Mouse (Mus musculus) midbrain, embryonic 16.5 days (tissue): ENCODE results near the gene Cdhr5. TPM values are rescaled to one million over a fixed set of nuclear protein-coding genes. Genes with fewer than 3 reads are reported as not detected.

ENCODE experiments used
- ATAC-seq: fragments of 200-750 bp; cut with Nextera tagmentation; 2 replicates; pipeline ENCODE4 v1.8.0; 2017; ENCODE audit warnings: moderate TSS enrichment
- H3K27ac ChIP-seq: fragments of 300-500 bp; sonication (generic); 2 replicates; pipeline ENCODE4 v1.5.1; 2014; ENCODE audit warnings: mild to moderate bottlenecking, low read length, mixed read lengths
- H3K27me3 ChIP-seq: fragments of 300-500 bp; sonication (generic); 2 replicates; pipeline ENCODE4 v1.6.1; 2014; ENCODE audit warnings: low read depth, low read length, mixed read lengths; ENCODE audit not compliant: control insufficient read depth, insufficient read depth
- H3K36me3 ChIP-seq: fragments of 300-500 bp; sonication (generic); 2 replicates; pipeline ENCODE4 v1.6.1; 2014; ENCODE audit warnings: mild to moderate bottlenecking, low read length, moderate library complexity, mixed read lengths; ENCODE audit not compliant: control insufficient read depth, insufficient read depth
- H3K4me1 ChIP-seq: fragments of 300-500 bp; sonication (generic); 2 replicates; pipeline ENCODE4 v1.6.1; 2014; ENCODE audit warnings: mild to moderate bottlenecking, low read length, mixed read lengths; ENCODE audit not compliant: control insufficient read depth, insufficient read depth
- H3K4me2 ChIP-seq: fragments of 300-500 bp; sonication (generic); 2 replicates; pipeline ENCODE4 v1.6.1; 2014; ENCODE audit warnings: mild to moderate bottlenecking, low read length, mixed read lengths
- H3K4me3 ChIP-seq: fragments of 300-500 bp; sonication (generic); 2 replicates; pipeline ENCODE4 v1.5.1; 2014; ENCODE audit warnings: low read depth, mild to moderate bottlenecking, low read length, moderate library complexity, mixed read lengths
- H3K9ac ChIP-seq: fragments of 300-500 bp; sonication (generic); 2 replicates; pipeline ENCODE4 v1.6.1; 2014; ENCODE audit warnings: low read depth, low read length, mixed read lengths
- H3K9me3 ChIP-seq: fragments of 300-500 bp; sonication (generic); replicated peaks from 2 replicates; pipeline ENCODE4 v1.6.1; 2014; ENCODE audit warnings: mild to moderate bottlenecking, low read length, mixed read lengths; ENCODE audit not compliant: control insufficient read depth, poor library complexity, severe bottlenecking
- WGBS: fragments of 180-500 bp; shearing (Covaris S2); extraction: QIAGEN DNeasy Blood & Tissue Kit; methylation state at CpG from one replicate; pipeline ENCODE4 v1.1.7; 2014; 5-methylcytosine and 5-hydroxymethylcytosine counted together
- polyA plus RNA-seq: library from polyadenylated mRNA; unstranded; fragments of >200 nt; fragmentation: Nextera tagmentation; extraction: Ambion mirVana; gene quantifications from 2 replicates; pipeline ENCODE4 v1.2.1, GENCODE M21; 2015

The Cdhr5 gene
- polyA plus RNA-seq, 1 experiment from 2014 or later, result not detected

DNA sequence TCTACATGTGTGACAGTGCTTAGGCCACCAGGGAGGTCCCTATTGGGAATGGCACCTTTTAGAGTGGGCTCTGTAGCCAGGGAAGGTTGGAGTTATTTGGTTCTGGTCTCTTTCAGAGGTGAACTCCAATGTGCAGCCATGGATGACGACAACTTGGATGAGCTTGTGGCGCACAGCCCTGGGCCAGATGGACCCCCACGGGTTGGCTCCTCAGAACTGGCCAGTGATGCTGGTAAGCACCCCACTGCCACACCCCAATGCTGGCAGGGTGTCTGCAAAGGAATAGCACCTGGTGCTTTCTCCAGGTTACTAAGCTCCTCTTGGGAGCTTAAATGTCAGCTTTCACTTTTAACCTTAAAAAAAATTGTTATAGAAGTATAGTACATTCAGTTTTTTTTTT, 45.5 kb downstream of the Cdhr5 start:
- Histone ChIP-seq H3K4me1 (peaks cover 21% of the 10 kb centered on the region), H3K36me3 (peaks cover 18% of the 10 kb centered on the region), H3K9me3 (no peaks in the 10 kb centered on the region), H3K4me2 (no peak overlapping the region), H3K9ac (no peak overlapping the region), H3K27me3 (no peaks in the 10 kb centered on the region), H3K27ac (no peak overlapping the region), H3K4me3 (no peak overlapping the region)
- no peak for ATAC-seq
- WGBS, result 95% methylated on average over 3 of the region's 3 CpGs

DNA sequence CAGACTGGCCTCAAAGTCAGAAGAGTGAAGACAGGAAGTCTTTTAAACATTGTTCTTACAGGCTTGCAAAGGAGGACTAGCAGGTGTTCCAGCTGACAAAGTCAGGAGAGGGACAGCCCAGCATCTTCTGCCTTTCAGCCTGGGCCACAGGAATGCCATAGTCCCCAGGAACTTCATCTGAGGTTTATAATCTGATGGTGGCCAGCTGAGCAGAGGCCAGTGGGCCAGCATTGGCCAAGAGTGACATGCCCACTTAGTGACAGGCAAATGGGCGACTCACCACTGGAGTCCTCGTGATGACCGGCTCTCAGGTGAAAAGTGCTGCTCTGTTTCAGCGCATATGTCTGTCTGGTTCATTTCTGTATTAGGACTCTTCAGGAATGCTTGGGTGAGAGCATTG, 46.0 kb downstream of the Cdhr5 start:
- no peak for ATAC-seq
- Histone ChIP-seq H3K4me1 (peaks cover 21% of the 10 kb centered on the region), H3K27ac (no peak overlapping the region), H3K27me3 (no peaks in the 10 kb centered on the region), H3K9ac (no peak overlapping the region), H3K9me3 (no peaks in the 10 kb centered on the region), H3K36me3 (peaks cover 16% of the 10 kb centered on the region), H3K4me3 (no peak overlapping the region), H3K4me2 (no peak overlapping the region)
- WGBS, result 92% methylated on average over 4 of the region's 4 CpGs

DNA sequence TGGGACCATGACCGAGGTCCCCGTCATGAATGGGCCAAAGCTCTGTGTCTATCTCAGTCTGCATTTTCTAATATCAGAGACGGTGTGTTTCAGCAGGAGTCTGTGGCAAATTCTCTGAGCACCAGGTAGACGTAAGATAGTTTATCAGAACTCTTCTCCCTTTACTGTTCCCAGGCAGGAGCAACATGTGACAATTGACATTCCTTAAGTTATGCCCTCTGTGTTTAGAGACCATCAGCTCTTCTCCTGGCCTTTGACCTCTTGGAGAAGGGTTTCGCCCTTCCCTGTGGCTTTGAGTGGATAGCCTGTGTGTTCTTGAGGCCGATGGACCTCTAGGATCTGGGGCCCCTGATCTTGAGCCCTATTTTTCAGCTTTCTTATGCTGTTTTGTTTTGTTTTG, 46.9 kb downstream of the Cdhr5 start:
- peak overlapping the region; percentile 100 for H3K4me3 ChIP-seq
- no peaks in the 10 kb centered on the region for H3K27me3 ChIP-seq
- peak overlapping the region; percentile 94 for H3K4me2 ChIP-seq
- ATAC-seq, result no peak
- peaks cover 14% of the 10 kb centered on the region for H3K36me3 ChIP-seq
- WGBS, result 65% methylated on average over 6 of the region's 6 CpGs
- peaks cover 21% of the 10 kb centered on the region for H3K4me1 ChIP-seq
- H3K27ac ChIP-seq, result no peak overlapping the region
- H3K9me3 ChIP-seq, result no peaks in the 10 kb centered on the region
- H3K9ac ChIP-seq, result peak overlapping the region; percentile 90; the same call in 1 of the 2 replicates

DNA sequence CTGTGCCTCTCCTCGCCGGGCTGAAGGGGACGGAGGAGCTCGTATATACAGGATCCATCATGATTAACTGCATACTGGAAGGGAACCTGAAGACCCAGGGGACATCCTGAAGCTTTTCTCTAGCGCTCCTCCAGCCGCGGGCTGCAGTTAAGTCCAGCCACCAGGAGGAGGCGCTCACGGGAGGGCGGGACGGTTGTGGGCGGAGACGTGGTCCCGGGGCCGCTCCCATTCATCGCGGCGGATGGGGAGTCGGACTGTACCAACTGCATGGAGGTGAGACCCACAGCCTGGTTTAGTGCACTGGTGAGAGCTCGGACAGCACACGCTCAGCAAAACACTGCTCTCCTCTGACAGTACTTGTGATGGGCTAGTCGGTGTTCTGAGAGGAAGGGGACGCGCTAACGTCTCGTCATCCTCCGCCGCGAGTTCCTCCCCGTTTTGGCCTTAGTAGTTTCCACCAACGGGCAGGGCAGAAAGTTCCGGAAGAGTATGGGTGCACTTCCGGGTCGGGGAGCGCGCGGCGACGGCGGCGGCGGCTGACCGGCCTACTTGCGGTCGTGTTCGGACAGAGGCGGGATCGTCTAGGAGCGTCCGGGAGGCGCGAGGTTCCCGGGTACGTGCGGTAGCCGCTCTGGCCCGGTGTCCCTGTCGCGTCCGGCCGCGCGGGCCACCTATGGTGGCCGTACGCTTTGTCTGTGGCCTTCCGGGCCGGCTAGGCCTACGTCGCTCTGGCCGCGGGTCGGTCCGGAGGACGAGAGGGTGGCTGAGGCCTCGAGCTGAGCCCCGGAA, 48.1 kb downstream of the Cdhr5 start, which contains the start of gene Phrf1:
Gene Phrf1, plus strand, starts transcription at position 506 of the 789 bp plus-strand sequence.
- peaks cover 21% of the 10 kb centered on the region for H3K4me1 ChIP-seq
- peak; percentile 93 for ATAC-seq

DNA sequence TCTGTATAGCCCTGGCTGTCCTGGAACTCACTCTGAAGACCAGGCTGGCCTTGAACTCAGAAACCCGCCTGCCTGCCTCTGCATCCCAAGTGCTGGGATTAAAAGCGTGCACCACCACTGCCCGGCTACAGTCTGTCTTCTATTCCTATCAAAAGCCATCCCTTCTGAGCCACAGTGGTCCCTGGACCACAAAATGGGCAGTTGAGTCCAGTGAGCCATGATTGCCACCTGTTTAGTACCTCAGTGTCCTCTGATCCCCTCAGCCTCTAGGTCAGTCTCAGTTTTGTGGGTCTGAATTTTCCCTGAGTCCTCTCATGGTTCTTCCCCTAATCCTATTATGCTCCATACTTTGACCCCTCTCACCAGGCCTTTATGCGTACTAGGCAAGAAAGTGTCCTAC, 48.8 kb downstream of the Cdhr5 start:
- peaks cover 11% of the 10 kb centered on the region for H3K36me3 ChIP-seq
- no peaks in the 10 kb centered on the region for H3K27me3 ChIP-seq
- WGBS, result 61% methylated on average over 4 of the region's 4 CpGs
- no peaks in the 10 kb centered on the region for H3K9me3 ChIP-seq
- no peak overlapping the region for H3K4me3 ChIP-seq
- H3K9ac ChIP-seq, result peak overlapping the region; percentile 90; the same call in 1 of the 2 replicates
- peaks cover 21% of the 10 kb centered on the region for H3K4me1 ChIP-seq
- H3K4me2 ChIP-seq, result peak overlapping the region; percentile 35
- peak overlapping the region; percentile 99 for H3K27ac ChIP-seq
- no peak for ATAC-seq

More for the DNA sequence above, 48.1 kb downstream of the Cdhr5 start, which contains the start of gene Phrf1:
- H3K9me3 ChIP-seq, result no peaks in the 10 kb centered on the region
- peak within 1 kb of the TSS; percentile 100 for H3K4me3 ChIP-seq
- H3K36me3 ChIP-seq, result peaks cover 14% of the 10 kb centered on the region
- peak within 1 kb of the TSS; percentile 99 for H3K27ac ChIP-seq
- whole genome bisulfite sequencing, result under 1% methylated on average over 76 of the region's 76 CpGs
- H3K4me2 ChIP-seq, result peak within 1 kb of the TSS; percentile 94
- peak within 1 kb of the TSS; percentile 90 for H3K9ac ChIP-seq
- H3K27me3 ChIP-seq, result no peaks in the 10 kb centered on the region

DNA sequence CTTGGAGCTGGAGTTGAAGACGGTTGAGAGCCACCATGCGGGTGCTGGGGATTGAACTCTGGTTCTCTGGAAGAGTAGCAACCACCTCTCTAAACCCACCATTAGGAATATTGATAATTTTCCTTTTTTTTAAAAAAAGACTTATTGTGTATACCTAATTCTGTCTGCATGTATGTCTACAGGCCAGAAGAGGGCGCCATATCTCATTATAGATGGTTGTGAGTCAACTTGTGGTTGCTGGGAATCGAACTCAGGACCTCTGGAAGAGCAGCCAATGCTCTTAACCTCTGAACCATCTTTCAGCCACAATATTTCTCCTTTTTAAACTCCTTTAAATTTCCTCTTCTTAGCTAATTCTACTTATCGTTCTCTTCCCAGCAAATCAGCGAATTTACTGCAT, 50.1 kb downstream of the Cdhr5 start:
- H3K4me1 ChIP-seq, result peaks cover 30% of the 10 kb centered on the region
- no peak overlapping the region for H3K9ac ChIP-seq
- H3K27me3 ChIP-seq, result no peaks in the 10 kb centered on the region
- no peak overlapping the region for H3K4me2 ChIP-seq
- H3K27ac ChIP-seq, result no peak overlapping the region
- 0 out of 2 replicates have a peak, but pooled peaks cover 2% of the 10 kb centered on the region for H3K36me3 ChIP-seq
- ATAC-seq, result no peak
- no peaks in the 10 kb centered on the region for H3K9me3 ChIP-seq
- H3K4me3 ChIP-seq, result no peak overlapping the region
- WGBS, result 84% methylated on average over 6 of the region's 6 CpGs

DNA sequence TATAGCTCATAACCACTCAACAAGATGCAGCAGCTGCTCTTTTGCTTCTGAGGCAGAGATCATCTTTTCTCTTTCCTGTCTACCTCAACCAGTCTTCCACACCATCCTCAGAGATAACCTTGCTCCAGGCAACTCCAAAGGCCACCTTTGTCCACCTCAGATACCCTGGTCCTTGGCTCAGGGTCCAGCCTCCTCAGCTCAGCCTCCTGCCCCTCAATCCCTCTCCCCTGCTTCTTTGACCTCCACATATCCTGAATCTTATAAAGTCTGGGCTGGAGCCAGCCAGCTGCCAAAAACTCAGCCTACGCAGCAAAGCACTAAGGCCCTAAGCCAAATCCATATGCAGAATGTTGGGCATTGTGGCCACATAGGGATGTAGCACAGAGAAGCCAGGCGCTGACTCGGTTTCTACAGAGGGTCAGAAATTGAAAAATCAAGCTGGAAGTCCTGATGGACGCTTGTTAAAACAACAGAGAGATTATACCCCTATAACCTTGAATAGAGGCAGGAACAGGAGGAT, 53.8 kb downstream of the Cdhr5 start:
- Histone ChIP-seq H3K27ac (peak overlapping the region; percentile 73; the same call in 1 of the 2 replicates), H3K4me2 (peak overlapping the region; percentile 80), H3K4me1 (peaks cover 12% of the 10 kb centered on the region), H3K27me3 (no peaks in the 10 kb centered on the region), H3K9me3 (no peaks in the 10 kb centered on the region), H3K36me3 (no peaks in the 10 kb centered on the region; the same call in 1 of the 2 replicates), H3K4me3 (no peak overlapping the region), H3K9ac (0 out of 2 replicates have a peak overlapping the region, but pooled peaks have one; percentile 68)
- no peak for ATAC-seq
- 90% methylated on average over 4 of the region's 4 CpGs for WGBS

DNA sequence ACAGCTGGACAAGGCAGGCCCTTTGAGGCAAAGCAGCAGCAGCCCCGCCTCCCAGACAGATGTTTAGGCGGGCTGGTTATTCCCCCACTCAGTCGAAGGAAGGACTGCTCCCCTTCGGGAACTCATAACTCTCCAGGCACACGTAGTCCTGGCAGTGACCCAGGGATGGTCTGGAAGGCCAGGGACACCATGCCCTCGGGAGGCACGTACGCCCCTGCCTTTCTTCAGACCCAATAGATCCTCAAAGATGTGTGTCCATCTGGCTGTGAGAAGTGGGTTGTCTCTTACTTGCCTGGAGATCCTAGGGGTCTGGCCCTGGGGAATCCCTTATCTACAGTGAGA, 54.5 kb downstream of the Cdhr5 start:
- H3K27ac ChIP-seq, result peak overlapping the region; percentile 73
- no peaks in the 10 kb centered on the region; the same call in 1 of the 2 replicates for H3K36me3 ChIP-seq
- WGBS, result 9% methylated on average over 8 of the region's 8 CpGs
- ATAC-seq, result no peak
- peak overlapping the region; percentile 80 for H3K4me2 ChIP-seq
- no peaks in the 10 kb centered on the region for H3K9me3 ChIP-seq
- H3K9ac ChIP-seq, result peak overlapping the region; percentile 68
- H3K4me3 ChIP-seq, result peak overlapping the region; percentile 41
- peaks cover 12% of the 10 kb centered on the region for H3K4me1 ChIP-seq
- H3K27me3 ChIP-seq, result no peaks in the 10 kb centered on the region
